Mouse (Mus musculus) frontal cortex, adult 2 months (tissue): ENCODE data around the gene Olfr1513. TPM values are rescaled to one million over a fixed set of nuclear protein-coding genes. Genes with fewer than 3 reads are reported as not detected.
"Not testable (repeated sequence)": the region's sequence is repeated elsewhere in the genome, so short reads cannot be mapped to it uniquely, and the experiment has no call there.

Experiments used
- DNase-seq, 2 experiments: peaks; one replicate each; pipeline ENCODE4 v3.0.0; 2022; ENCODE audit warnings: low spot score in 1 of 2; ENCODE audit errors: extremely low spot score in 1 of 2
- polyA plus RNA-seq: library from polyadenylated mRNA; depleted of rRNA; stranded (reverse); fragments of >200 nt; gene quantifications from 2 replicates; pipeline ENCODE4 v1.2.3, GENCODE M21; 2012; rRNA removed

The Olfr1513 gene
- polyA plus RNA-seq, 1 experiment, result not detected

GRCm38 (mm10) chr14:52313931-52314807 lies 42.0 kb downstream of the Olfr1513 start:
- no peak for DNase-seq

GRCm38 (mm10) chr14:52310906-52311305 lies 45.3 kb downstream of the Olfr1513 start:
- DNase-seq, result peak in 1 of 2 experiments; percentile 75

GRCm38 (mm10) chr14:52310343-52310742 lies 45.9 kb downstream of the Olfr1513 start:
- not testable (repeated sequence) for DNase-seq

- no peak for DNase-seq
Measured at GRCm38 (mm10) chr14:52306100-52306499, 50.1 kb downstream of the Olfr1513 start.

- DNase-seq, result peak; percentile 92 to 95
Measured at GRCm38 (mm10) chr14:52304644-52305271, 51.5 kb downstream of the Olfr1513 start, which contains the start of gene Mettl3. TSS of gene Mettl3 (minus strand) at chr14:52305128.

- DNase-seq, result not testable (repeated sequence)
Measured at GRCm38 (mm10) chr14:52303517-52303916, 52.7 kb downstream of the Olfr1513 start.

Other genes with a start within 250 kb of the Olfr1513 start
- gene Rpgrip1, start 245.7 kb downstream of the Olfr1513 start, polyA plus RNA-seq, result 1.4 and 2.0 TPM in 2 replicates
- gene Supt16, start 159.0 kb downstream of the Olfr1513 start, polyA plus RNA-seq, result 33.0 and 33.4 TPM in 2 replicates
- gene Chd8, start 98.6 kb downstream of the Olfr1513 start, polyA plus RNA-seq, result 60.2 and 62.5 TPM in 2 replicates
- gene Tox4, start 77.3 kb downstream of the Olfr1513 start, polyA plus RNA-seq, result 33.3 and 39.7 TPM in 2 replicates
- 48.0 and 50.4 TPM in 2 replicates for gene Rab2b, start 76.9 kb downstream of the Olfr1513 start, polyA plus RNA-seq
- 36.2 and 39.2 TPM in 2 replicates for gene Mettl3, start 51.3 kb downstream of the Olfr1513 start, polyA plus RNA-seq
- 38.1 and 39.0 TPM in 2 replicates for gene Sall2, start 27.6 kb downstream of the Olfr1513 start, polyA plus RNA-seq
- gene Olfr1512, start 22.8 kb upstream of the Olfr1513 start, polyA plus RNA-seq, result not detected in 2 replicates
- gene Olfr1511, start 41.0 kb upstream of the Olfr1513 start, polyA plus RNA-seq, result 0.11 TPM in 1 of 2 replicates, not detected in the other
- not detected in 2 replicates for gene Olfr1510, start 58.0 kb upstream of the Olfr1513 start, polyA plus RNA-seq
- gene Olfr1509, start 86.6 kb upstream of the Olfr1513 start, polyA plus RNA-seq, result not detected in 2 replicates
- 0.02 TPM in 1 of 2 replicates, not detected in the other for gene Olfr1508, start 111.1 kb upstream of the Olfr1513 start, polyA plus RNA-seq
- 0.36 TPM in 1 of 2 replicates, not detected in the other for gene Olfr1507, start 139.3 kb upstream of the Olfr1513 start, polyA plus RNA-seq